Mouse (Mus musculus): Measurements from ENCODE around the gene Tln2. TPM values are rescaled to one million over a fixed set of nuclear protein-coding genes. Genes with fewer than 3 reads are reported as not detected.

Tln2 gene
- polyA plus RNA-seq, 1 experiment from 2014 or later, result 30.8 TPM

DNA sequence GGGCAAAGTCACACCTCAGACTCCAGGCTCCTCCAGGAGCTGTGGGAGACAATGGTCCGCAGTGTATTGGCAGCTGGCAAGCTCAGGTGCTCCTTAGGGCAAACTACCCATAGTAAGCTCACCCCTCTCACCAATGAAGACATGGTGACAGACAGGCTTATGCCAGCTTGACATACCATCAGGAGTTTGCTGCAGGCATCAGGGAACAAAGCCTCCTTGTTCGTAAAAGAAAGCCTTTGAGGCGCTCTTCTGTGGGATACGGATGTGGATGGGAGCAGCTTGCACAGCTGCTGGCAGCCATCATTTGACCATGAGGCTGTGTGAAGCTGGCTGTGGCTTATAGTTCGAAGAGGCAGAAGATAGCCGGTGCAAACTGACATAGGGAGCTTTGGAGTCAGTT lies 254.5 kb downstream of the Tln2 start:
- DNase-seq (ENCODE audit: low read depth, low spot score), result no peak
- ATAC-seq, result no peak
- in situ Hi-C loops (cut with MboI; ENCODE audit: low pct_unique_long_range_greater_than_20kb), result no loop called here
- ChIA-PET CTCF (interaction anchor here (1.0 to 1.5 kb wide), 2 partner anchors 11 to 16 kb away, joined by 3 to 8 read pairs; no protein-coding TSS in a partner anchor), POLR2A (no interaction called here)
- H3K27me3 ChIP-seq, result no peaks in the 10 kb centered on the region
- TF ChIP-seq CTCF (IDR thresholded peaks at IDR 0.05), result no peak

DNA sequence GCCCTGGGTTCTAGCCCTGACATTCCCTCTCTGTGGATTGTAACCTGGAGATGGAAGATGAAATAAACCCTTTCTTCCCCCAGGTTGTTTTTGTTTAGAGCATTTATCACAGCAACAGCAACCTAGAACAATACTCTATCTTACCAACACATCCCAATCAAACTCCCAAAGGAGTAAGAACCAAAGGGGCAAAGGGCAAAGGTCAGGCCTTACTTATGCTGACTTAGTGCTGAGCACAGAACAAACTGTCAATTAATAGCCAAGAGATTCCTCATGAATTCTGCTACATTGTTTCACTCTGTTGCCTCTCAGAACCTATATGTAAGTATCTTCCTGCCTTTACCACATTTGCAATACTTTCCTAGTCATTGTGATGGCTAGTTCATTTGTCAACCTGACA lies 255.5 kb downstream of the Tln2 start:
- ATAC-seq (no peak), DNase-seq (ENCODE audit: low read depth, low spot score) (no peak)
- H3K27me3 ChIP-seq, result no peaks in the 10 kb centered on the region
- ChIA-PET POLR2A (no interaction called here), CTCF (no interaction called here)
- no peak for TF ChIP-seq CTCF (IDR thresholded peaks at IDR 0.05)
- in situ Hi-C loops (cut with MboI; ENCODE audit: low pct_unique_long_range_greater_than_20kb), result no loop called here

DNA sequence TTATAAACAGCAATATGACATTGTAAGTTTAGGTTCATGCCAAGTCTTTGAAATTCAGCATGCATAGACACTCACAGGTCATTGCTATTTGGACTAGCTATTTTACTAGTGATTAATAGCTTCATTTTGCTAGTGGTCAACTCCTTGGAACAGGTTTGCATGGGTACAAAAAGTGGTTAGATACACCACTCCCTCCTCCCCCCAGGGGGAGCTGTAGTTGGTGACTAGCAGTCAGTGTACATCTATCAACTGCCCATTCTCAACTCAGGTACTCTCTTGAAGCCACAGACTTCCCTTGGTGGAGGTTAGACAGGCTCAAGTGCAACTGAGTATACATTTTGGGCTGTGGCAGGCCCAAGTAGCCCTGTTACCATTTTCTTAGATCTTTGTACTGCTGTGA lies 256.5 kb downstream of the Tln2 start:
- H3K27me3 ChIP-seq, result no peaks in the 10 kb centered on the region
- ATAC-seq (no peak), DNase-seq (ENCODE audit: low read depth, low spot score) (no peak)
- in situ Hi-C loops (cut with MboI; ENCODE audit: low pct_unique_long_range_greater_than_20kb), result no loop called here
- ChIA-PET CTCF (no interaction called here), POLR2A (no interaction called here)
- TF ChIP-seq CTCF (IDR thresholded peaks at IDR 0.05), result no peak

DNA sequence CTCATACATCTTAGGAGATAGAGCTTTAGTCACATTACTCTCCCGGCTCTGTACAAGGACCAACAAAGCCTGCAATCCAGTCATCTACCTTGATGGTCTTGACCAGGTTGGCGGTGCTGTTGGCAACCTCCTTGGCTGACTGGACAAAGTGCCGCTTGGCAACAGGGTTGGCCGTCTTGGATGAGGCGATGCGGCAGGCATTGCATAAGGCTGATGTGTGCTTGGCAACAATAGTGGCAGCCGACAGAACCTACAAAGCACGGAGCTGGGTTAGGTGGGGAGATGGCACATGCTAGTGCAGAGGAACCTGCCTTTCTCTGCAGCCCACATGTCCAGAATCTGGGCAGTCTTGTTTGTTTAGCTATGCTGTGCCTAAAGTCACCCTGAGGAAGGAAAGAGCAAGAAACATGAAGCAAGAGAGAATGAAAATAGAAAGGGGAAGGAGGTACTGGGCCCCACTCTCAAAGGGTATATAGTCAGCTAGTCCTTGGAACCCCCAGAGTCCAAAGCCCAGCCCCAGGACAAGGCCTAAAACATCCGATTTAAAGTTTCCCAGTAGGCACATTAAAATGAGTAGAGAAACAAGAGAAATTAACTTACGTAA lies 257.0 kb downstream of the Tln2 start:
- ATAC-seq (no peak), DNase-seq (ENCODE audit: low read depth, low spot score) (no peak)
- no peak for TF ChIP-seq CTCF (IDR thresholded peaks at IDR 0.05)
- ChIA-PET CTCF (no interaction called here), POLR2A (no interaction called here)
- in situ Hi-C loops (cut with MboI; ENCODE audit: low pct_unique_long_range_greater_than_20kb), result no loop called here
- H3K27me3 ChIP-seq, result no peaks in the 10 kb centered on the region

DNA sequence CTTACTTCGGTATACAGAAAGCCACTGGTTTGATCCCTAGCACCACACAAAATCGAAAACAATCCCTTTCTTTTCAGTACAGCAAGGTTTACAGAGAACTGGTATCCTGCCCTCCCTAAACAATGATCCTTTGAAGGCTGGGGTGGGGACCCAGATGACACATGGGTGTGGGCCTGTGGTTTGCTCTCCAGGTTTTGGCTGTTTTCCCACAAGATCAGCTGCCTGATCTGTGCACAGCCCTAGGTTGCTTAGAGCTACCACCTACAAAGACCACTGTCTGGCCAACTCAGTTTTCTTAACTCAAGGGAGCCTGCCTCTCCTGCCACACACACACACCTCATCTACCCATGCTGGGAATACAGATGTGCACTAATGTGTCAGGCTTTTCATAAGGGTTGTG lies 257.9 kb downstream of the Tln2 start:
- no peaks in the 10 kb centered on the region for H3K27me3 ChIP-seq
- CTCF ChIA-PET, result no interaction called here
- DNase-seq (ENCODE audit: low read depth, low spot score) (no peak), ATAC-seq (no peak)
- in situ Hi-C loops (cut with MboI; ENCODE audit: low pct_unique_long_range_greater_than_20kb), result no loop called here
- TF ChIP-seq CTCF (IDR thresholded peaks at IDR 0.05), result no peak
- POLR2A ChIA-PET, result no interaction called here

DNA sequence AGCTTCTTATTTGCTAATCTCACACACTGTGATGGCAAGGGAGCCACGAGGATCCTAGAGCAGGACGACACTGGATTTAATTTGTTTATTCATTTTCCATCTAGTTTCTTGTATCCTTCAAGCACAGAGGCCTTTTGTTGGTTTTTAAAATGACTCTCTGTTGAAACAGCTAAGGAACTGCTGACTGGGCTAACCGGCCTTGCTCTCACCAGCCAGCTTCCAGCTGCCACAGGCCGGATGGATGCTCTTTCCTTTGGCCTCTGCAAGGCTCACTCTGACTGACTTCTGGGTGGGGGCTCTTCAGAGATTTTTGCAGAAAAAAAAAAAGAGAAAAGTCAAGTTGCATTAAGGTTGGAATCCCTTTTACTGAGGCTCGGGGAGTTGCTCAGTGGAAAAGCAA lies 258.7 kb downstream of the Tln2 start:
- ATAC-seq (no peak), DNase-seq (ENCODE audit: low read depth, low spot score) (no peak)
- H3K27me3 ChIP-seq, result no peaks in the 10 kb centered on the region
- ChIA-PET CTCF (no interaction called here), POLR2A (interaction anchor here (1.2 kb wide), 1 partner anchor 11 kb away, joined by 3 read pairs; no protein-coding TSS in a partner anchor)
- in situ Hi-C loops (cut with MboI; ENCODE audit: low pct_unique_long_range_greater_than_20kb), result no loop called here
- TF ChIP-seq CTCF (IDR thresholded peaks at IDR 0.05), result no peak

DNA sequence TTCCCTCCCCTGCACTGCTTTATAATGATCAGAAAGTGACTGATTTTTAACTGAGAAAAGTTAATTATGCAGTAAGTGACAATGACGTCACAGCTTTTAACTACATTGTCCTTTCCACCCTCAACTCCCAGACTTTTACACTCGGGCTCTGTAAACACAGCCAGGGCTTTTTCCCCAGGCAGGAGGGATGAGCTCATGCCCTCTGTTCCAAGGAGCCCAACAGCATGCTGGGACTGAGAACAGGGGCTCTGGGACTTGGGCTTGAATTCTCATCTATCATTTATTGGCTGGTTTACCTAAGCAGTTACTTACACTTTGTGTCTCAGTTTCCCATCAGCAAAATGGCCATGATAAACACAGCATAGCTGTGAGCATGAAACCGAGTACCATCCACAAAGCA lies 259.2 kb downstream of the Tln2 start:
- in situ Hi-C loops (cut with MboI; ENCODE audit: low pct_unique_long_range_greater_than_20kb), result no loop called here
- TF ChIP-seq CTCF (IDR thresholded peaks at IDR 0.05), result no peak
- no peaks in the 10 kb centered on the region for H3K27me3 ChIP-seq
- DNase-seq (ENCODE audit: low read depth, low spot score) (no peak), ATAC-seq (no peak)
- CTCF ChIA-PET, result interaction anchor here (1.0 kb wide), 1 partner anchor 13 kb away, joined by 3 read pairs; no protein-coding TSS in a partner anchor
- POLR2A ChIA-PET, result interaction anchor here (1.2 kb wide), 1 partner anchor 12 kb away, joined by 3 read pairs; no protein-coding TSS in a partner anchor

DNA sequence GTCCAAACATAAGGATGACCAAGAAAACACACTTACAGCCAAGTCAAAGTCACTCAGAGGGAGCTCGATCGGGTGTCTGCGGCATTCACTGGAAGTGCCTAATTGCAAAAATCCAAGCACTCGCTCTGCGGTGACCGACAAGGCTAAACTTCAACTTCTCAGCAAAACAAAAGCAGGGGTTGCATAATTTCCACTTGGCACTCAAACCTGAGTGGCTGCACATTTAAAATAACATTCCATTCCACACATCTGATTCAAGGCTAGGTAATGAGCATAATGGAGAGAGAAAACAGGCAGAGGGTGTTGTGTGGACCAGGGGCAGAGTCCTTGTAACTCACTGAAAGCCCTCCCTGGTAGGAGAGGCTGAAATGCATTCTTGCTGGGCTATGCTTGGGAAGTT lies 260.3 kb downstream of the Tln2 start:
- ATAC-seq, result peak; percentile 72
- TF ChIP-seq CTCF (IDR thresholded peaks at IDR 0.05), result no peak
- POLR2A ChIA-PET, result no interaction called here
- peak; percentile 51 for DNase-seq (ENCODE audit: low read depth, low spot score)
- no peaks in the 10 kb centered on the region for H3K27me3 ChIP-seq
- in situ Hi-C loops (cut with MboI; ENCODE audit: low pct_unique_long_range_greater_than_20kb), result no loop called here
- CTCF ChIA-PET, result interaction anchor here (1.8 kb wide), 1 partner anchor 17 kb away, joined by 8 read pairs; no protein-coding TSS in a partner anchor

DNA sequence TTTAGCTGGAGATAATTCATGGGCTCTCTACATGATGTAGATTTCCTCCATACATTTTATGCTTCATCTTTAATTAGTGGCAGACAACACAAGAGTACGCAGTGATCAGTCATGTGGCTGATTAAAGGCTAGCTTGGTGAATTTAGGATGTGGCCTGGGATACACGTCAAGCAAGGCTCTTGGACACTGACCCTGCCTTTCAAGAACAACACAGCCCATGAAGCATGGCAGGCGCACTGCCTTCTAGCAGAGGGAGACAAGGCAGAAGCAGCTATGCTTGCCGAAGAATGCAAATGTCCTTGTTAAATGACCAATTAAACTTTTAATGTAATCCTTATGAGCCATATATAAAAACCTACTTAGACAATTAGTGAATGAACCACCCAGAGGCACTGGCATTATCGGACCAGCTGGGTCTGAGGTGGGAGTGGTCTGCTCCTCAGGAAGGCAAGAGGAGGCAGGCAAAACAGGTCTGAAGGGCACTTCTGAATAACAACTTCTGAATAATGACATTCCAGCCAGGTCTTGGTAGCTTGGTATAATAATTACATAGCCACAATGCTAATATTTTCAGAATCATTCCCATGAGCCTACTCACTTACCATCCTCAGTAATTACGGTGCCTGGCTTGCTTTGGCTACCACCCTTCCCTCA lies 262.1 kb downstream of the Tln2 start:
- POLR2A ChIA-PET, result interaction anchor here (0.9 kb wide), 1 partner anchor 184 kb away, joined by 4 read pairs; no protein-coding TSS in a partner anchor
- no peak for TF ChIP-seq CTCF (IDR thresholded peaks at IDR 0.05)
- ATAC-seq, result no peak
- no peaks in the 10 kb centered on the region for H3K27me3 ChIP-seq
- in situ Hi-C loops (cut with MboI; ENCODE audit: low pct_unique_long_range_greater_than_20kb), result no loop called here
- CTCF ChIA-PET, result interaction anchor here (0.9 kb wide), 1 partner anchor 21 kb away, joined by 3 read pairs; no protein-coding TSS in a partner anchor
- no peak for DNase-seq (ENCODE audit: low read depth, low spot score)

DNA sequence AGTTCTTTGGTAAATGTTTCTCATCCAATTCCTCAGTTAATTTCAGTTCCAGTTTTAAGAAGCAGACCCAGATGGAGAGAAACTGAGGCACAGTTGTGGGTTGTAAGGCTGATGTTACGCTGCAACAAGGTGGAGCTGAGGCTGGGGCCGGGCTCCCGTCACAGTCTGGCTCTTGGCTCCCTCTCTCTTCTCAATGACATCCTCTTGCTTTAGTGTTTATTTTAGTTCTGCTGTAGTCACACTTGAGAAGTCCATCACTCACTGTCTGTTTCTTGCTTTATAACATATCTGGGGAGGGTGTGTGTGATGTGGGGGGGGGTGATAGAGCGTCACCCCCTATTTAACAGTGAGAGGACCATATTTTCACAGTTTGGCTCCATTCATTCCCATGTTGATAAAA lies 272.0 kb downstream of the Tln2 start:
- ChIA-PET CTCF (no interaction called here), POLR2A (interaction anchor here (0.7 kb wide), 1 partner anchor 331 kb away, joined by 3 read pairs; no protein-coding TSS in a partner anchor)
- no peak for TF ChIP-seq CTCF (IDR thresholded peaks at IDR 0.05)
- in situ Hi-C loops (cut with MboI; ENCODE audit: low pct_unique_long_range_greater_than_20kb), result no loop called here
- DNase-seq (ENCODE audit: low read depth, low spot score), result no peak
- no peaks in the 10 kb centered on the region for H3K27me3 ChIP-seq
- ATAC-seq, result no peak

DNA sequence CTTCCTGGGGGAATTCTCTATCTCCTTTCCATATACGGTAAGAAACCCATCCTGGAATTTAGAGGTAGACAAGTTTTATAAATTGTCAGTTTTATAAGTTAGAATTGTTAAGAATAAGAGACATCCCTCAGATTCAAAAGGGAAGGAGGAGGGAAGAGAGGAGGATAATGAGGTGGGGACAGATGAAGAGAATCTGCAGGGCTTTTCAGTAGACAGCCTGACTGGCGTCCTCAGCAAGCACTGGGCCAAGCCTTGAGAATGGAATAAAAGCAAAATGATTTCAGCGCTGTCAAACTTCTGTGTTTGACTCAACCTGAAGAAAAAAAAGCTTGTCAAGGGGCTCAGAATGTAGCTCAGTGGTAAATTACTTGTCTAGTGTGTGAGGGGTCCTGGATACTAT lies 272.7 kb downstream of the Tln2 start:
- TF ChIP-seq CTCF (IDR thresholded peaks at IDR 0.05), result no peak
- POLR2A ChIA-PET, result no interaction called here
- in situ Hi-C loops (cut with MboI; ENCODE audit: low pct_unique_long_range_greater_than_20kb), result no loop called here
- no peak for ATAC-seq
- no peaks in the 10 kb centered on the region for H3K27me3 ChIP-seq
- CTCF ChIA-PET, result interaction anchor here (1.0 kb wide), 1 partner anchor 34 kb away, joined by 3 read pairs; no protein-coding TSS in a partner anchor
- no peak for DNase-seq (ENCODE audit: low read depth, low spot score)

All from Patski (cell line).